Mouse (Mus musculus) embryonic facial prominence, embryonic 10.5 days (tissue): ENCODE results near the gene Plcz1. TPM values are rescaled to one million over a fixed set of nuclear protein-coding genes. Genes with fewer than 3 reads are reported as not detected.

Source experiments
- DNase-seq: peaks from one replicate; pipeline ENCODE4 v3.0.0-alpha.2; 2017; ENCODE audit warnings: low spot score
- H3K27ac ChIP-seq: fragments of 300-500 bp; sonication (generic); replicated peaks from 2 replicates; pipeline ENCODE4 v1.5.1; 2016; ENCODE audit warnings: mild to moderate bottlenecking
- H3K27me3 ChIP-seq: fragments of 300-500 bp; sonication (generic); replicated peaks from 2 replicates; pipeline ENCODE4 v1.6.1; 2016; ENCODE audit warnings: low read depth, mild to moderate bottlenecking; ENCODE audit not compliant: poor library complexity, severe bottlenecking
- H3K36me3 ChIP-seq: fragments of 300-500 bp; sonication (generic); replicated peaks from 2 replicates; pipeline ENCODE4 v1.6.1; 2016; ENCODE audit warnings: mild to moderate bottlenecking, moderate library complexity
- H3K4me1 ChIP-seq: fragments of 300-500 bp; sonication (generic); 2 replicates; pipeline ENCODE4 v1.6.1; 2016
- H3K4me3 ChIP-seq: fragments of 300-500 bp; sonication (generic); 2 replicates; pipeline ENCODE4 v1.5.1; 2016; ENCODE audit warnings: mild to moderate bottlenecking, moderate library complexity
- H3K9me3 ChIP-seq: fragments of 300-500 bp; sonication (generic); 2 replicates; pipeline ENCODE4 v1.6.1; 2016; ENCODE audit warnings: mild to moderate bottlenecking
- WGBS: fragments of 180-500 bp; shearing (Covaris S2); methylation state at CpG from one replicate; pipeline ENCODE4 v1.1.7; 2016; 5-methylcytosine and 5-hydroxymethylcytosine counted together
- polyA plus RNA-seq: library from polyadenylated mRNA; unstranded; fragments of >200 nt; fragmentation: Nextera tagmentation; extraction: Ambion mirVana; gene quantifications from 2 replicates; pipeline ENCODE4 v1.2.1, GENCODE M21; 2016

The Plcz1 gene
- not detected in 2 replicates for polyA plus RNA-seq

DNA sequence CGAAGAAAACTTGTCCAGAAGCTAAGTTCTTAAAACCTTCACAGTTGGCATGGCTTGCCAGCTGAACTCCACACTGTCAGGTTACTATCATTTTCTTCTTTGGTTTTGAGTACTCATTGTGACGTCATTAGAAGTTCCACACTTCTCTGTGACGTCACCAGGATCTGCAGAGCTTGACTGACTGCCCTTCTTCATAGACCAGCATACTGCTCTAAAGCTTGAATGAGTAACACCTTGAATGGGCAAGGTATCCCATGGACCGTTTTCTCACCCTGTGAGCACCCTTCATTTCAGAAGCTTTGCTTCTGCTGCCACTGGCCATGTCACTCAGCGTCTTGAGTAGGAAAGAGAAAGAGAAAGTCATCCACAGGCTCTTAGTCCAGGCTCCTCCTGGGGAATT, at the start of gene Plcz1:
TSS of gene Plcz1 (minus strand) at position 101 of the 400 bp plus-strand sequence.
- DNase-seq = no peak
- H3K27me3 ChIP-seq = no peaks in the 10 kb centered on the region
- WGBS = 85% methylated on average over 5 of the region's 5 CpGs
- no peak within 1 kb of the TSS for H3K27ac ChIP-seq
- no peaks in the 10 kb centered on the region; the same call in 1 of the 2 replicates for H3K4me1 ChIP-seq
- no peaks in the 10 kb centered on the region for H3K9me3 ChIP-seq
- H3K36me3 ChIP-seq = no peaks in the 10 kb centered on the region
- no peak within 1 kb of the TSS for H3K4me3 ChIP-seq

DNA sequence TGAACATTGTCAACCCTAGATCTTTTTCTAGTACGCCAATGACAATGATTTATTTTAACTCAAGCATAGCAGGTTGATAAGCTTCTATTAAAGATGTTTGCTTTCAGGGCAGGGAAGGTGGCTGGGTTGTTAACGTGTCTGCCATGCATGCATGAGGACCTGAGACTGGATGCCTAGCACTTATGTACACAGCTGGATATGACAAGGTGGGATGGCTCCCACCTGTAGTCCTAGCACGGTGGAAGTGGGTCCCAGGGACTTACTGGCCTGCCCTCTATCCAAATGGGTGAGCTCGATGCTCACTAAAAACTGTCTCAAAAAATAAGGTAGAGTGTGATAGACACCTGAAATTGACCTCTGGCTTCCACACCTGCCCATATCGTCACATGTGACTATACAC, 48.6 kb upstream of the Plcz1 start:
- H3K4me3 ChIP-seq = no peak overlapping the region
- 91% methylated on average over 5 of the region's 5 CpGs for WGBS
- H3K27ac ChIP-seq = no peak overlapping the region
- no peaks in the 10 kb centered on the region for H3K27me3 ChIP-seq
- no peaks in the 10 kb centered on the region for H3K4me1 ChIP-seq
- no peaks in the 10 kb centered on the region for H3K9me3 ChIP-seq
- no peaks in the 10 kb centered on the region for H3K36me3 ChIP-seq
- DNase-seq = no peak

- Histone ChIP-seq H3K36me3 (no peaks in the 10 kb centered on the region), H3K4me1 (no peaks in the 10 kb centered on the region), H3K4me3 (no peak overlapping the region), H3K27ac (no peak overlapping the region), H3K27me3 (no peaks in the 10 kb centered on the region), H3K9me3 (no peaks in the 10 kb centered on the region; the same call in 1 of the 2 replicates)
- 79% methylated on average over 3 of the region's 3 CpGs for WGBS
- peak; percentile 16 for DNase-seq
These were observed 40.5 kb upstream of the Plcz1 start for GRCm38 (mm10) chr6:140081739-140082138.

- WGBS = 84% methylated on average over 7 of the region's 7 CpGs
These were observed 39.7 kb upstream of the Plcz1 start for GRCm38 (mm10) chr6:140080933-140081332.

GRCm38 (mm10) chr6:140069177-140069576, 27.9 kb upstream of the Plcz1 start:
- H3K9me3 ChIP-seq = no peaks in the 10 kb centered on the region
- H3K27ac ChIP-seq = no peak overlapping the region
- no peaks in the 10 kb centered on the region for H3K36me3 ChIP-seq
- DNase-seq = no peak
- no peaks in the 10 kb centered on the region for H3K27me3 ChIP-seq
- H3K4me3 ChIP-seq = no peak overlapping the region
- no peaks in the 10 kb centered on the region for H3K4me1 ChIP-seq
- WGBS = 91% methylated on average over 8 of the region's 8 CpGs

More at GRCm38 (mm10) chr6:140080933-140081332, 39.7 kb upstream of the Plcz1 start:
- no peaks in the 10 kb centered on the region for H3K27me3 ChIP-seq
- no peaks in the 10 kb centered on the region for H3K4me1 ChIP-seq
- H3K9me3 ChIP-seq = no peaks in the 10 kb centered on the region; the same call in 1 of the 2 replicates
- no peak for DNase-seq
- H3K36me3 ChIP-seq = no peaks in the 10 kb centered on the region
- no peak overlapping the region for H3K4me3 ChIP-seq
- no peak overlapping the region for H3K27ac ChIP-seq

DNA sequence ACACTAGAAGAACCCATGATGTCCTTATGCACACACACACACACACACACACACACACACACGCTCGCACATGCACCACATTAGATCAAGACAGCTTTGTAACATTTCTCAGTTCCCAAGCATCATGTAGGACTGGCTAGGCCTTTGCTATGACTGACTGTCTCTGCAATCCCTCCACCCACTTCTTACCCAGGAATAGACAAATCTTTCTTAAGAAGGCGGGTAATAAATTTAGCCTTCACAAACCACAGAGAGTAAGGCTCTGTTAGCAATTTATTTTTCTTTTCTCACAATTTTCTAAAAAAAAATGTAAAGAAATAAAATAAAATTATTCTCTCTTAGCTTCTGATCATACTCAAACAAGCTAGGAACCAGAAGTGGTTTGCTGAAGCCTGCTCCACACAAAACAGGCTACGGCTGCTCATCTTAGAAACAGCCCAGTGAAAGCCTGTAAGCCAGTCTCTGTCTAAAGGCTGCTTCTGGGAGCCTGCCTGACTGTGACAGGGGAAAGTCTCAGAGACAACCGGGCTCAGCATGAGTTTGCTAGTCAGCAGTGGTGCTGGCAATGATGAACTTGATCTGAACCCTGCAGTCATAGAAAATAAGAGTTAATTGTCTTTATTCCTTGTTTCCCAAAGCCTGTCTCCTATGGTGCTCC, 13.1 kb upstream of the Plcz1 start:
- 79% methylated on average over 5 of the region's 5 CpGs for WGBS
- H3K9me3 ChIP-seq = no peaks in the 10 kb centered on the region
- H3K36me3 ChIP-seq = no peaks in the 10 kb centered on the region
- H3K4me3 ChIP-seq = no peak overlapping the region
- DNase-seq = no peak
- H3K4me1 ChIP-seq = 0 out of 2 replicates have a peak, but pooled peaks cover 2% of the 10 kb centered on the region
- no peaks in the 10 kb centered on the region for H3K27me3 ChIP-seq
- H3K27ac ChIP-seq = no peak overlapping the region

DNA sequence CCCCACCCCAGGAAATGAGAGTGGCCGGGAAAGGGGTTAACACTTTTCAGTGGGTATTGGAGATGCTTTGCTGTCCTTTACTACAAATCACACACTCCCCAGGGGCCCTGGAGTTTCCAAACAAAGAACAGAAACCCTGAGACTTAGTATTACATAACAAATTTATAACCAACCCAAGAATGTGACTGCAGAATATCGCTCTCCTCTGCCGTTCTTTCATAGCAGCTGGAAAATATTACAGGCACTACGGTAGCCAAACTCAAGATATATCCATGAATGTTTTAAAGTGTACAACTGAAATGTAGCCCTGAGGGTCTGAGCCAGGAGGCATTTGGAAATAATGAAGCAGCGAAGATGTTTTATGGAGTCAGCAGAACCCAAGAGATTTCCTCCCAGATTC, 10.2 kb upstream of the Plcz1 start:
- Histone ChIP-seq H3K9me3 (no peaks in the 10 kb centered on the region), H3K4me1 (0 out of 2 replicates have a peak, but pooled peaks cover 2% of the 10 kb centered on the region), H3K27ac (no peak overlapping the region), H3K4me3 (no peak overlapping the region), H3K27me3 (no peaks in the 10 kb centered on the region), H3K36me3 (no peaks in the 10 kb centered on the region)
- DNase-seq = no peak
- WGBS = 70% methylated on average over 5 of the region's 5 CpGs

DNA sequence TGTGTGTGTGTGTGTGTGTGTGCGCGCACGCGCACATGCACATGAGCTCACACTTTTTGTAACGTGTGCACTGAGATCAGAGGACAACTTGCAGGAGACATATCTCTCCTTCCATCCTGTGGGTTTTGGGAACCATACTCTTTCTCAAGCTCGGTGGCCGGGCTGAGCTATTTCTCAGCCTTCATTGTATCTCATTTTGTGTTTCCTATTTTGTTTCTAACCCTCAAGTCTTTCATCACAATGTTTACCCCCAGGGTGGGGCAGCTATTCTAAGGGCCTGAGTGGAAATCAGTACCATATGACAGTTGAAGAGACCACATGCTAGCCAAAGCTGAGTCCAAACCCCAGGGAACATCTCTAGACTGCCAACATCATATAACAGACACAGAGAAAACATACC, 305 bp downstream of the Plcz1 start, which contains the start of gene Capza3:
TSS of gene Capza3 (plus strand) at position 301 of the 400 bp plus-strand sequence.
- 84% methylated on average over 7 of the region's 7 CpGs for WGBS
- no peaks in the 10 kb centered on the region; the same call in 1 of the 2 replicates for H3K4me1 ChIP-seq
- no peak within 1 kb of the TSS for H3K4me3 ChIP-seq
- H3K9me3 ChIP-seq = no peaks in the 10 kb centered on the region
- no peaks in the 10 kb centered on the region for H3K36me3 ChIP-seq
- H3K27ac ChIP-seq = no peak within 1 kb of the TSS
- H3K27me3 ChIP-seq = no peaks in the 10 kb centered on the region
- DNase-seq = no peak

DNA sequence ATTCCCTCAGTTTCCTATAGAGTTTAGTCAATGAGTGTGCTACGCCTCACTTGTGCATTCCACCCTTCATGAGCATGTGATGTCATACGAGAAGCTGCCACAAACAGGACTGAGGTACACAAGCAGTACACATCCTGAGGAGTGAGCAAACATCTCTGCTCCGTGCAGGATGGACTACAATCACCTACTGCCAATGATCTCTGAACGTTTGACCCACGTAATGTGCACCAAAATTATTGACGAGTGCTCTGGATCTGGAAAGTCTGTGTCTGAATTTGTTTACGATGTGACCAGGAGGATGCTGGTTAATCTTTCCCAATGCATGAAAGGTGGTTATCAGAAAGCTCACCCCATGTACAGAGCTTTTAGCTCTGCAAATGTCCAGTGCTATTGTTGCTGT, 16.9 kb downstream of the Plcz1 start:
- Histone ChIP-seq H3K4me3 (no peak overlapping the region), H3K9me3 (no peaks in the 10 kb centered on the region), H3K4me1 (no peaks in the 10 kb centered on the region), H3K27ac (no peak overlapping the region), H3K36me3 (no peaks in the 10 kb centered on the region), H3K27me3 (no peaks in the 10 kb centered on the region)
- 83% methylated on average over 7 of the region's 7 CpGs for WGBS
- DNase-seq = no peak

GRCm38 (mm10) chr6:140005181-140005580, 36.1 kb downstream of the Plcz1 start:
- DNase-seq = no peak
- Histone ChIP-seq H3K4me3 (no peak overlapping the region), H3K4me1 (no peaks in the 10 kb centered on the region), H3K36me3 (no peaks in the 10 kb centered on the region), H3K9me3 (no peaks in the 10 kb centered on the region), H3K27me3 (no peaks in the 10 kb centered on the region), H3K27ac (no peak overlapping the region)
- 84% methylated on average over 3 of the region's 3 CpGs for WGBS

DNA sequence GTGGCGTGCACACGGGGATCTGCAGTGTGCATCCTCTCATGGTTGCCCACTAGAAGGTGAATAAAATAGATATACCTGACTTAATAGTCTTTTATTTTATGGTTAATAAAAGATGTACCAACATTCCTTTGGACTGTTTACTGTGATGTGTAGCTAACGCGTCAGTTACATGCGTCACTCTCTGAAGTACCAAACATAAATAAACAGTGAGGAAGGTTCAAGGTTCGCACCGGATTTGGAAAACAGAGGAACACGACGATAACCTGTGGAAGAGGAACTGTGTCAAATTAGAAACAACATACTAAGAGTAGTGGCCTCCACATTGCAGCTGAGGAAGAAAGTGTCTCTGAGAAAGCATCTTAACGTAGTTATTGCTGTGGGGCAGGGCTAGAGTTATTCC, 51.7 kb downstream of the Plcz1 start:
- Histone ChIP-seq H3K4me1 (no peaks in the 10 kb centered on the region), H3K27ac (no peak overlapping the region), H3K27me3 (no peaks in the 10 kb centered on the region), H3K36me3 (no peaks in the 10 kb centered on the region), H3K4me3 (no peak overlapping the region), H3K9me3 (no peaks in the 10 kb centered on the region)
- 77% methylated on average over 10 of the region's 10 CpGs for WGBS
- DNase-seq = no peak

GRCm38 (mm10) chr6:139989075-139989474, 52.2 kb downstream of the Plcz1 start:
- no peaks in the 10 kb centered on the region for H3K9me3 ChIP-seq
- no peaks in the 10 kb centered on the region for H3K36me3 ChIP-seq
- no peaks in the 10 kb centered on the region for H3K4me1 ChIP-seq
- DNase-seq = no peak
- H3K27ac ChIP-seq = no peak overlapping the region
- H3K27me3 ChIP-seq = no peaks in the 10 kb centered on the region
- 81% methylated on average over 6 of the region's 6 CpGs for WGBS
- no peak overlapping the region for H3K4me3 ChIP-seq

DNA sequence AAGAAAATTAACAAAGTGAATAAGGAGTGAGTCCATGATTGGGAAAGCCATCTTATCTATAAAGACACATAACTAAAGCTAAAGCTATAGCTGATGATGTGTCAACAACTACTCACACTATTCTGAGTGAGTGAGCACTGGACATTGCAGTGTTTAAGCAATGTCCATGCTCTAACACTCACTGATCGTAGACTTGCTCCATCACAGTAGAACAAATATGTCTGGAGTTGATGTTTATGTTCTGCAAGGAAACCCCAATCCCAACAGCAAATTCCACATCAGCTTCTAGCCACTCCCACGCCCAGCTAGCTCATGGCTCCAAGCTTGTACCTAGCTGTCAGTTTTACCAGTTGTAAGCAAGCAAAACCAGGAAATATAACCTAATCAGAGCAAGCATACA, 54.7 kb downstream of the Plcz1 start:
- Histone ChIP-seq H3K27me3 (no peaks in the 10 kb centered on the region), H3K27ac (no peak overlapping the region), H3K4me1 (no peaks in the 10 kb centered on the region), H3K9me3 (no peaks in the 10 kb centered on the region), H3K36me3 (no peaks in the 10 kb centered on the region), H3K4me3 (no peak overlapping the region)
- no peak for DNase-seq
- WGBS = 80% methylated on average over 2 of the region's 2 CpGs
